Mouse (Mus musculus) hindbrain, postnatal 0 days (tissue): Measurements from ENCODE around the gene Wfdc6b. TPM values are rescaled to one million over a fixed set of nuclear protein-coding genes. Genes with fewer than 3 reads are reported as not detected.

Experiments used
- ATAC-seq: fragments of 200-750 bp; cut with Nextera tagmentation; 2 replicates; pipeline ENCODE4 v1.8.0; 2017; ENCODE audit warnings: mild to moderate bottlenecking, moderate TSS enrichment, moderate library complexity
- DNase-seq: peaks from one replicate; pipeline ENCODE4 v3.0.0-alpha.2; 2015; ENCODE audit warnings: low spot score
- H3K27ac ChIP-seq: fragments of 300-500 bp; sonication (generic); 2 replicates; pipeline ENCODE4 v1.5.1; 2014; ENCODE audit warnings: mild to moderate bottlenecking
- H3K27me3 ChIP-seq: fragments of 300-500 bp; sonication (generic); 2 replicates; pipeline ENCODE4 v1.6.1; 2014; ENCODE audit warnings: low read length, mixed read lengths; ENCODE audit not compliant: insufficient read depth
- H3K36me3 ChIP-seq: fragments of 300-500 bp; sonication (generic); 2 replicates; pipeline ENCODE4 v1.6.1; 2014; ENCODE audit warnings: low read length, mixed read lengths; ENCODE audit not compliant: insufficient read depth
- H3K4me1 ChIP-seq: fragments of 300-500 bp; sonication (generic); 2 replicates; pipeline ENCODE4 v1.6.1; 2014; ENCODE audit warnings: antibody characterized with exemption, low read length, mixed read lengths; ENCODE audit not compliant: insufficient read depth
- H3K4me2 ChIP-seq: fragments of 300-500 bp; sonication (generic); 2 replicates; pipeline ENCODE4 v1.6.1; 2014; ENCODE audit warnings: low read depth, mild to moderate bottlenecking, low read length, moderate library complexity, mixed read lengths
- H3K4me3 ChIP-seq: fragments of 300-500 bp; sonication (generic); 2 replicates; pipeline ENCODE4 v1.5.1; 2014; ENCODE audit warnings: low read length
- H3K9ac ChIP-seq: fragments of 300-500 bp; sonication (generic); replicated peaks from 2 replicates; pipeline ENCODE4 v1.6.1; 2014; ENCODE audit warnings: mild to moderate bottlenecking, low read length, moderate library complexity, mixed read lengths
- H3K9me3 ChIP-seq: fragments of 300-500 bp; sonication (generic); 2 replicates; pipeline ENCODE4 v1.6.1; 2016; ENCODE audit warnings: low read length, mixed read lengths
- CTCF ChIP-seq: IDR thresholded peaks from 2 replicates; pipeline ENCODE4 v1.5.1; 2016; ENCODE audit warnings: antibody characterized with exemption, control low read depth, low read depth
- WGBS: fragments of 180-500 bp; shearing (Covaris S2); extraction: QIAGEN DNeasy Blood & Tissue Kit; methylation state at CpG from one replicate; pipeline ENCODE4 v1.1.7; 2014; 5-methylcytosine and 5-hydroxymethylcytosine counted together
- polyA plus RNA-seq: library from polyadenylated mRNA; unstranded; fragments of >200 nt; fragmentation: Nextera tagmentation; extraction: Ambion mirVana; gene quantifications from 2 replicates; pipeline ENCODE4 v1.2.1, GENCODE M21; 2015
- total RNA-seq: library from RNA; depleted of rRNA; stranded (reverse); fragments of >200 nt; gene quantifications from 2 replicates; pipeline ENCODE4 v1.2.3, GENCODE M21; 2014

Gene Wfdc6b
- total and polyA plus RNA-seq, 2 experiments from 2014 or later = not detected

GRCm38 (mm10) chr2:164621775-164622174 lies 8.5 kb downstream of the Wfdc6b start:
- no peaks in the 10 kb centered on the region for H3K9me3 ChIP-seq
- no peak overlapping the region for H3K9ac ChIP-seq
- no peaks in the 10 kb centered on the region for H3K36me3 ChIP-seq
- no peak overlapping the region for H3K4me2 ChIP-seq
- no peaks in the 10 kb centered on the region for H3K27me3 ChIP-seq
- ATAC-seq (no peak), DNase-seq (no peak)
- H3K4me3 ChIP-seq = no peak overlapping the region
- H3K27ac ChIP-seq = no peak overlapping the region
- TF ChIP-seq CTCF = no peak
- no peaks in the 10 kb centered on the region for H3K4me1 ChIP-seq
- WGBS = 86% methylated on average over 4 of the region's 4 CpGs

DNA sequence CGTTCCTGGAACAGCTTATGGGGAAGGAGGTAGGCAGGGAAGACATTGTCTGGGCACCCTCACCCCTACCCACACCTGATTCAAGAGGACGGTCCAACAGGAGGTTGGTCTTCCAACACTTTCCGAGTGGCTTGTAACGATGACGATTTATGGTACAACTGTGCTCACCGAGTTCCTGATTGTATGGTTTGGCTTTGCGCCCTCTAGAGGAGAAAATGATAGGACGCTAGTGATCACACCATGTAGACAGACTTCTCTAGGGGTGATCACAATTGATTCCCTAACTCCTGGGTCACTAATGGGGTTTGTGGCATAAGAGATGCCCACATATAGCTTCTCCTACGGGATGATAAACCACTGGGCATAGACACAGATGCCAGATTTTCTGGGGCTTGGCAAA lies 21.9 kb downstream of the Wfdc6b start:
- Histone ChIP-seq H3K36me3 (no peaks in the 10 kb centered on the region), H3K4me2 (no peak overlapping the region), H3K27ac (no peak overlapping the region), H3K27me3 (no peaks in the 10 kb centered on the region), H3K9ac (no peak overlapping the region), H3K9me3 (no peaks in the 10 kb centered on the region), H3K4me1 (no peaks in the 10 kb centered on the region), H3K4me3 (no peak overlapping the region)
- DNase-seq (no peak), ATAC-seq (no peak)
- WGBS = 83% methylated on average over 9 of the region's 9 CpGs
- TF ChIP-seq CTCF = peak; percentile 28

- DNase-seq = no peak
- Histone ChIP-seq H3K4me3 (no peak within 1 kb of the TSS), H3K9ac (no peak within 1 kb of the TSS), H3K27ac (no peak within 1 kb of the TSS), H3K9me3 (no peaks in the 10 kb centered on the region), H3K4me2 (no peak within 1 kb of the TSS), H3K27me3 (no peaks in the 10 kb centered on the region), H3K36me3 (no peaks in the 10 kb centered on the region), H3K4me1 (no peaks in the 10 kb centered on the region)
- no peak for ATAC-seq
- WGBS = 89% methylated on average over 3 of the region's 3 CpGs
- TF ChIP-seq CTCF = no peak
Measured at GRCm38 (mm10) chr2:164638696-164639095, 25.4 kb downstream of the Wfdc6b start, which contains the start of gene Wfdc16. Gene Wfdc16 (minus strand): TSS chr2:164638796.

- Histone ChIP-seq H3K9me3 (no peaks in the 10 kb centered on the region), H3K27me3 (no peaks in the 10 kb centered on the region), H3K4me2 (no peak overlapping the region), H3K4me3 (no peak overlapping the region), H3K4me1 (no peaks in the 10 kb centered on the region), H3K27ac (no peak overlapping the region), H3K36me3 (no peaks in the 10 kb centered on the region), H3K9ac (no peak overlapping the region)
- ATAC-seq (no peak), DNase-seq (no peak)
- WGBS = 68% methylated on average over 7 of the region's 7 CpGs
- TF ChIP-seq CTCF = no peak
Measured at GRCm38 (mm10) chr2:164641129-164641528, 27.8 kb downstream of the Wfdc6b start.

DNA sequence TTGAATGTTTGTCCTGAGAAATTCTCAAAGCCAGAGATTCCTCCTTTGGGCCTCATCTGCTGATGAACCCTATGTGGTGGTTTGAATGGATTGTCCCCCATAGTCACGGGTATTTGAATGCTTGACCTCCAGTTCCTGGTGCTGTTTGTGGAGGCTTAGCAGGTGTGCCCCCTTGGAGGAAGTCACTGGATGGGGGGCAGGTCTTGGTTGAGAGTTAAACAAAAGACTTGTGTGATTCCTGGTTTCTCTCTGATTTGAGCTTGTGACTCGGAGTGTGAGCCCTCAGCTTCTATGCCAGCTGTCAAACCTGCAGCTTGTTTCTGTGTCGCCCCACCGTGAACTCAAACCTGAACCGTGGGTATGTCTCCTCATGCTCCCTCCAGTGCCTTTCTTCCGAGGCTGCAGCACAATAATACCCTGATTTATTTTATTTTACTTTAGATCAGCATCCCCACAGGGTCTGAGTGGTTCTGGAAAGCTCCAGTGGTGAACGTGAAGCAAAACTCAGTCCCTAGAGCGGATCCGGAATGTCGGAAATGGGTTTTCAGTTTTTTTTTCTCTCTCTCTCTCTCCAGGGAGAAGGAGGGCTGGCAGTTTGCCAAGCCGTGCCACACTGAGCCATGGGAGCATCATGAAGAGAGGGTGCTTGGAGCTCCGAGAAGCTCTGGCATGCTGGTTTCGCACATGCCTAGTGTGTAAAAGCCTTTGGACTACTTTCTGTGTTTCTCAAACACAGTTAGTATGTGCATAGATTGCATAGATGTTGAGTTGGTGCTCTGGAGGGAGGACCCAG lies 28.8 kb downstream of the Wfdc6b start:
- no peaks in the 10 kb centered on the region for H3K4me1 ChIP-seq
- no peak overlapping the region for H3K4me3 ChIP-seq
- no peaks in the 10 kb centered on the region for H3K27me3 ChIP-seq
- H3K9ac ChIP-seq = no peak overlapping the region
- TF ChIP-seq CTCF = no peak
- no peak for DNase-seq
- WGBS = 58% methylated on average over 13 of the region's 13 CpGs
- H3K27ac ChIP-seq = no peak overlapping the region
- H3K36me3 ChIP-seq = no peaks in the 10 kb centered on the region
- ATAC-seq = no peak
- no peaks in the 10 kb centered on the region for H3K9me3 ChIP-seq
- no peak overlapping the region for H3K4me2 ChIP-seq

- H3K36me3 ChIP-seq = no peaks in the 10 kb centered on the region
- WGBS = 16% methylated on average over 11 of the region's 11 CpGs
- no peaks in the 10 kb centered on the region for H3K9me3 ChIP-seq
- H3K4me1 ChIP-seq = no peaks in the 10 kb centered on the region
- no peak within 1 kb of the TSS for H3K9ac ChIP-seq
- peak; percentile 63 for DNase-seq
- ATAC-seq = peak; percentile 49; the same call in 1 of the 2 replicates
- no peaks in the 10 kb centered on the region for H3K27me3 ChIP-seq
- no peak within 1 kb of the TSS for H3K27ac ChIP-seq
- H3K4me2 ChIP-seq = no peak within 1 kb of the TSS
- peak; percentile 88 for TF ChIP-seq CTCF
- no peak within 1 kb of the TSS for H3K4me3 ChIP-seq
Measured at GRCm38 (mm10) chr2:164655858-164656257, 42.5 kb downstream of the Wfdc6b start, which contains the start of gene Wfdc10. Gene Wfdc10 (plus strand): TSS chr2:164656046.

DNA sequence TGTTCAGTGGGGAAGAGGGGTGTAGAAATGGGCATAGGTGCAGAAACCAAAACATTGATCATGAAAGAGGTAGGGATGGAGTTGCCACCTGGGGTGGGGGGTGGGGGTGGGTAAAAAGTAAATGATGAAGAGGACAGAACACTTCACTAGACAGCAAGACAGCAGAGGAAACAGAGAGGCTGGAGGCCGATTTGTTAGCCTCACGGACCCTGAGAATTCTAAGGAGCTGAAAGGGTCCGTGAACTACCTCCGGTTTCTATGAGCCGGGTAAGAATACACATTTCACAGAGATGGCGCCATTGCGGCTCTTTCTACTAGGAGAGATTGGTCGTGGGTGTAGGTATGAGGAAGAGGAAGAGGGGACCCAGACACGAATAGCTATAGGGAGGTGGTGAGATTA lies 43.2 kb downstream of the Wfdc6b start, which contains the start of gene Wfdc9:
Gene Wfdc9, minus strand, starts transcription at position 101 of the 400 bp plus-strand sequence.
- Histone ChIP-seq H3K9ac (no peak within 1 kb of the TSS), H3K4me3 (no peak within 1 kb of the TSS), H3K4me2 (no peak within 1 kb of the TSS), H3K27ac (no peak within 1 kb of the TSS), H3K36me3 (no peaks in the 10 kb centered on the region), H3K9me3 (no peaks in the 10 kb centered on the region), H3K27me3 (no peaks in the 10 kb centered on the region), H3K4me1 (no peaks in the 10 kb centered on the region)
- ATAC-seq (no peak), DNase-seq (no peak)
- TF ChIP-seq CTCF = no peak
- WGBS = 85% methylated on average over 9 of the region's 9 CpGs
